Mouse (Mus musculus): Measurements from ENCODE around the gene Il1f5. TPM values are rescaled to one million over a fixed set of nuclear protein-coding genes. Genes with fewer than 3 reads are reported as not detected.

The Il1f5 gene
- total RNA-seq (2021): under 1 TPM in 1 of 2 experiments, not detected in 1; 0.23 TPM

- no peak for DNase-seq (ENCODE audit: low spot score in 2 of 2)
- intact Hi-C loops (cut with DNase I): no loop called here
These were observed at the start of gene Il1f5 for GRCm38 (mm10) chr2:24276654-24277053. Gene Il1f5, plus strand, starts transcription at chr2:24276954.

GRCm38 (mm10) chr2:24227191-24227590 lies 49.6 kb upstream of the Il1f5 start:
- DNase-seq (ENCODE audit: low spot score in 2 of 2): no peak
- intact Hi-C loops (cut with DNase I): no loop called here

- intact Hi-C loops (cut with DNase I): no loop called here
- DNase-seq (ENCODE audit: low spot score in 2 of 2): no peak
These were observed 9.3 kb upstream of the Il1f5 start for GRCm38 (mm10) chr2:24267503-24267902.

- DNase-seq (ENCODE audit: low spot score in 2 of 2): no peak
- intact Hi-C loops (cut with DNase I): no loop called here
These were observed 3.1 kb upstream of the Il1f5 start for GRCm38 (mm10) chr2:24273619-24274018.

GRCm38 (mm10) chr2:24275146-24275545 lies 1.6 kb upstream of the Il1f5 start:
- intact Hi-C loops (cut with DNase I): no loop called here
- DNase-seq (ENCODE audit: low spot score in 2 of 2): no peak

- no peak for DNase-seq (ENCODE audit: low spot score in 2 of 2)
- intact Hi-C loops (cut with DNase I): no loop called here
These were observed 14.1 kb downstream of the Il1f5 start, which contains the start of gene Il1f10 for GRCm38 (mm10) chr2:24290896-24291295. Gene Il1f10, plus strand, starts transcription at chr2:24291196.

GRCm38 (mm10) chr2:24294616-24295015 lies 17.9 kb downstream of the Il1f5 start:
- intact Hi-C loops (cut with DNase I): loop anchor here (5.0 kb wide), 1 partner anchor 58 kb away; no protein-coding TSS in a partner anchor
- DNase-seq (ENCODE audit: low spot score in 2 of 2): no peak

GRCm38 (mm10) chr2:24296837-24297236 lies 20.1 kb downstream of the Il1f5 start:
- peak; percentile 49 to 58 for DNase-seq (ENCODE audit: low spot score in 2 of 2)
- intact Hi-C loops (cut with DNase I): loop anchor here (1.0 to 5.0 kb wide), 3 partner anchors 55 to 272 kb away; no protein-coding TSS in a partner anchor

- DNase-seq (ENCODE audit: low spot score in 2 of 2): no peak
- intact Hi-C loops (cut with DNase I): no loop called here
These were observed 34.7 kb downstream of the Il1f5 start for GRCm38 (mm10) chr2:24311302-24312001.

GRCm38 (mm10) chr2:24316919-24317318 lies 40.2 kb downstream of the Il1f5 start:
- intact Hi-C loops (cut with DNase I): no loop called here
- no peak for DNase-seq (ENCODE audit: low spot score in 2 of 2)

- no peak for DNase-seq (ENCODE audit: low spot score in 2 of 2)
- intact Hi-C loops (cut with DNase I): no loop called here
These were observed 41.3 kb downstream of the Il1f5 start for GRCm38 (mm10) chr2:24317919-24318598.

Other genes starting within 250 kb of the Il1f5 start
- gene Hnmt, start 227.6 kb upstream of the Il1f5 start, total RNA-seq (2021): 10 to 100 TPM; 21.3 to 23.5 TPM
- gene Tbpl2, start 180.4 kb upstream of the Il1f5 start, total RNA-seq (2021): not detected
- not detected for gene Il1f8, start 123.8 kb upstream of the Il1f5 start, total RNA-seq (2021)
- not detected for gene Il1f9, start 90.5 kb upstream of the Il1f5 start, total RNA-seq (2021)
- not detected for gene Il1f6, start 61.5 kb upstream of the Il1f5 start, total RNA-seq (2021)
- gene Il1f10, start 14.2 kb downstream of the Il1f5 start, total RNA-seq (2021): not detected
- not detected for gene Il1rn, start 59.9 kb downstream of the Il1f5 start, total RNA-seq (2021)
- 1 to 10 TPM; 1.1 to 1.6 TPM for gene Psd4, start 90.6 kb downstream of the Il1f5 start, total RNA-seq (2021)
- gene Pax8, start 198.6 kb downstream of the Il1f5 start, total RNA-seq (2021): not detected